Mouse (Mus musculus) retina, embryonic 14.5 days (tissue): ENCODE data around the gene Gm9821.

Experiments used
- DNase-seq: peaks from one replicate; pipeline ENCODE4 v3.0.0-alpha.2; 2015; ENCODE audit warnings: low spot score

Gm9821 gene

DNA sequence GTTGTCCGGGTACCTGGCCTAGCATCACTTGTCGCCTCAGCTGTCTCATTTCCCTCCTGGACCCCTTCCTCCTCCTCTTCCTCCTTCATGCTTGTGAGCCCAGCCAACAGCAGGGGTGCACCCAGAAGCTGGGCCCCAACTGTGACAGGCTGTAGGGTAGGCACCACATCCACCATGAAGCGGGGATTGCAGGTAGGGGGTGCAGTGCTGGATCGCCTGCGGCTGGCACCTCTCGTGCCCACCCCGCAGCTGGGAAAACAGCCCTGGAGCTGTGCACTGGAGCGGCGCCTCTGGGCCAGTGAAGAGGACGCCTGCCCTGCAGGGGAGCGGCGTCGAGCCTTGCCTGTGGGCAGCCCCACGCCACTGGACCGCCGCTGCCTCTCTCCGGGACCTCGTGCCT lies at the start of gene Gm9821:
Gene Gm9821, plus strand, starts transcription at position 221 of the 400 bp plus-strand sequence.
- DNase-seq = no peak

DNA sequence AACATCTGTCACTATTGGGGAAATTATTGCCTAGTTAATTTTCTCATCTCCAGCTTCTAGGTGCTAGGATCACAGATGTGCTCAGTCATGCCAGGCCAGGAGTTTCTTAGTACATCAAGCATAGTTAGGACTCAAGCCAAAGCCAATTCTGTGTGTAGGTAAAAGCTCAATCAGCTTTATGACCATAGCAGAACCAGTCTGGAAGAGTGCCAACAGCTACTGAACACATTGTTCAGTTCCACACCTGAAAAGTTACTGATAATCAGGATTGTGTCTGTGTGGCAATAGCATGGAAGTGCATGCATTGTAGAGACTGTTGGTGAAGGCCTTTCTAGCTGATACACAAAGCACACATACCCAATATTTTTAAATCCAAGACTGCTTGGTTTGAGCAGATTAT lies 47.5 kb upstream of the Gm9821 start:
- DNase-seq = no peak

DNA sequence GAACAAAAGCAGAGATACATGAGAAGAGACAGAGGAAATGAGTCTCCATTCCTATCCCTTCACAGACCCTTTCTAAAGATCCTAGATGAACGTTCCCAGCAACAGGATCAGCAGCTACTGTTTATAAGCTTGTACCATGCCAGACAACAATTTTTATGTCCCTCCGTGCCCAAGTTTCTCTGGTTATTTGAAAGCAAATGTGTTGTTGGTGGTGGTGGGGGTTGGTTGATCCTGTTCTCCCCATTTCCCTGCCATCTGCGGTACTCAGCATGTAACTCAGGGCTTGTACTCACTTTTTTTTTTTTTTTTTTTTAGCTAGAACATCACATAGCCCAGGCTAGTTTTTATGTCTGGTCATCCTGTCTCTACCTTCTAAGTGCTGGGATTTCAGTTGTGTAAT lies 46.4 kb upstream of the Gm9821 start:
- DNase-seq = no peak

DNA sequence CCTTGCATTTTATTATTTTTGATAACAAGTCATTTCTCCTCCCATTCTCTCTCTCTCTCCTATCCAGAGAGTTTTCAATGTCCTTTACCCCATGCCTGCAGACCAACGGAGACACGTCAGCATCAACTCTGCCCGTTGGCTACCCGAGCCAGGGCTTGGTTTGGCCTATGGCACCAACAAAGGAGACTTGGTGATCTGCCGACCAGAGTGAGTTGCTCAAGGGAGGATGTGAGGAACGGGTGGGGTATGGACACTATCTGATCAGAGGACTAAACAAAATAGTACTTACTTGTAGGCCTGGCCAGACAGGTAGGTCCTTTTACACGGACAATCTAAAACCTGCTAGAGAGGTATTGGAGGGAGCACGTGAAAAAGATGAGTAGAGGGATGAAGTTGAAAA lies 45.1 kb upstream of the Gm9821 start:
- DNase-seq = no peak

DNA sequence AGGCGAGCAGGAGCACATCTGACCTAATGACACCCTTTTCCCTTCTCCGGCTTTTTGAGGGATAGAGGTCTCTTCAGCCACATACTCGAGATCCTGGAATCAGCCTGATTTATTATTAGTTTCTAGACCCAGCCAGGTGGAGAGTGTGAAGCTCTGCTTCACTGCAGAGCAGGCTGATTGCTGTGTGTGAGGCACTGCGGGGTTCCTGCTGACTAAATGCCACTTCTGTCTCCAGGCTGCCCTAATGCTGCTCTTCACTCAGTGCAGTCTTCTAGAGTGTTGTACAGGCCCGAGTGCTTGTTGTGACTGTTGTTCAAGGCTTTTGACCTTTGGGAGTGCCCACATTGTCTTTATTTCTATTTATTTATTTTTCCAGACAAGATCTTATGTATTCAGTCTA lies 43.2 kb upstream of the Gm9821 start:
- no peak for DNase-seq

DNA sequence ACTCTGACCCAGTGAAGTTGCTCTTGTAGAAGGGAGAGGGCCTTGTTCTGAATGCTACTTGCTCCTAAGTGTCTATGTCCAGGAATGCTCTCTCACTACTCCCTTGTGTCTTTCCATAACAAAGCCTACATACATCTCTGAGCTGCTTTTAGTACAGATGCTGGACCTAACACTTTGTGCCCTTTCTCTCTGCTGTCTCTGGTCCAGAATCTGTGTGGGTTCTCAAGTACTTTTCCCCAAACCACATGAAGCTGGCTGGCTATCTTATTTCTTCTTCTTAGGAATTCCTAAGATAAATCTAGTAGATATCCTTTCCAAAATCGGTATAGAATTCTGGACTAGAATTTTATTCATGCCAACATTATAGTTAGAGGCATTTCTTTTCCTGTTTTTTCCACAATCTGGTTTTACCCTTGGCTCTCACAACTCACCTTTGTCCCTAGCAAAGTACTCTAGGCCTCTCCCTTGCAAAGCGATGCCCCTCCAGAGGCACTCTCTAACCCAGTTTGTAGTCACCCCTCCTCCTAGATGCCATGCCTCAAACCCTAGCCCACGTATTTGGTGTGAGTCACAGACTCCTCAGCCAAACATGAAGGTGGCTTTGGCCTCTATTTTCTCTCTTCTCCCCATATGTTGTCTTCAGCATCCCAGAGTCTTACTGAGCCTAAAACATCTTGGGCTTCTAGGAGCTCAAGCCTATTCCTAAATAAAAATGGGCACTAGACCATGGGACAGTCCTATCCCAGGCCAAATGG lies 42.2 kb upstream of the Gm9821 start:
- DNase-seq = no peak

DNA sequence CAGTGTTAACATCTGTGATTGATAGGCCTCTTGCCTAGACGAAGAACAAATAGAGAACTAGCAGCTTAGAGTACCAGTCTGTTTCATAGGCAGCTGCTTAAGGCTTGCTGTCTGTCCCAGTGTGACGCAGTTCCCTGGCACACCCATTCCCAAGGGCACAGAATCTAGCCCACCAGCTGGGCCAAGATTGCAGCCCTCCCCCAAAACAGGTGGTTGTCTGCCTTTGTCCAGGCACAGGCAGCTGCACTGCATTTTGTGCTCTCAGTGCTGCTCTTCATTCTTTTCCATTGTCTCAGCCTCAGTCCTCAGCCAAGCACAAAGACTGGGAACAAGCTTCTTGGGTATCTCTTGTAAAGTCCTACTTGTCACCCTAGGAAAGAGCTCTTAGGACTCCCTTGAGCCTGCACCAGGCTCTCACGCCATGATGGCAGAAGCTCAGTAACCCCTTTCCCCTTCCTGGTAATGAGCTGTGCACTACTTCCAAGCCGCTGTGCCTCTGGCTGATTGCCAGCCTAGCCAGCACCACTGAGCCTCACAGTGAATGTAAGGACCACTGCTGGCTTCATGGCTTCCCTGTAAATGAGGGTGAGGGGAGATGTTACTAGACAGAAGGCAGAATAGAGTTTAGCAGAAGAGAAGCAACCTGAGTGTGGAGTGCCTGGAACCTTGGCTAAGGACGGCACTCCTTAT lies 40.7 kb upstream of the Gm9821 start:
- no peak for DNase-seq

DNA sequence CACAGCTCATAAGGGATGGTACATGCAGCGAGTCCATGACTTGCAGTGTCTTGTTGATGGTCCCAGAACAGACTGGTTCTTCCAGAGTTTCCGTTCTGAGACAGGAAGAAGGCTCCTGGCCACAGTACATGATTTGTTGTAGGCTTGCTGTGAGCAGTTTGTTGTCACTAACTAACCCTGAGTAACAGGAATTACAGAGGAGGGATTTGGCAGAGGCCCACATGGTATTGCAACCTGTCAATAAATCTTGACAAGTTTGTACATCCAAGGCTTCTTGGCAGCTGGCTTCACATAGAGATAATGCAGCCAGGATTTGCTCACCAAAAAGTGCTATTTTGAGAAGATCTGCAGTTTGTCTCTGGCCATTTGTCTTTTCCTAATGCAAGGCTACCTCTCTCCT lies 39.4 kb upstream of the Gm9821 start:
- DNase-seq = no peak

DNA sequence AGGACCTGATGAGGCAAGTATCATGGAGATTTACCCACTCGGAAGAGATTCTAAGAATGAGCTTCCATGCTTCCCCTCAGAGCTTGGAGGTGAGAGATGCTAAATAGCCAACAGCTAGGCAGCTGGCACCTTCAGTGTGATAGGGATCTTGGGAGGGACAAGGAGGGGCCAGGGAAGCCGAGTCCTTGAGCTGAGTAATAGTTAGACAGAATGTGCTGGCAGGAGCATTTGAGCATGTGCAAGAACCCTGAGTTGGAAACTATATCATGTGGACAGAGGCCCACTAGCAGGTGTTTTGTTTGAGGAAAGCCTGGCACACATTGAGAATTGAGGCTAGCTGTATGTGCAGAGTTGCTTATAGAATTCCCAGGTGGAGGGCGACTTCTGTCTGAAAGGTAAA lies 32.9 kb upstream of the Gm9821 start:
- DNase-seq = no peak

DNA sequence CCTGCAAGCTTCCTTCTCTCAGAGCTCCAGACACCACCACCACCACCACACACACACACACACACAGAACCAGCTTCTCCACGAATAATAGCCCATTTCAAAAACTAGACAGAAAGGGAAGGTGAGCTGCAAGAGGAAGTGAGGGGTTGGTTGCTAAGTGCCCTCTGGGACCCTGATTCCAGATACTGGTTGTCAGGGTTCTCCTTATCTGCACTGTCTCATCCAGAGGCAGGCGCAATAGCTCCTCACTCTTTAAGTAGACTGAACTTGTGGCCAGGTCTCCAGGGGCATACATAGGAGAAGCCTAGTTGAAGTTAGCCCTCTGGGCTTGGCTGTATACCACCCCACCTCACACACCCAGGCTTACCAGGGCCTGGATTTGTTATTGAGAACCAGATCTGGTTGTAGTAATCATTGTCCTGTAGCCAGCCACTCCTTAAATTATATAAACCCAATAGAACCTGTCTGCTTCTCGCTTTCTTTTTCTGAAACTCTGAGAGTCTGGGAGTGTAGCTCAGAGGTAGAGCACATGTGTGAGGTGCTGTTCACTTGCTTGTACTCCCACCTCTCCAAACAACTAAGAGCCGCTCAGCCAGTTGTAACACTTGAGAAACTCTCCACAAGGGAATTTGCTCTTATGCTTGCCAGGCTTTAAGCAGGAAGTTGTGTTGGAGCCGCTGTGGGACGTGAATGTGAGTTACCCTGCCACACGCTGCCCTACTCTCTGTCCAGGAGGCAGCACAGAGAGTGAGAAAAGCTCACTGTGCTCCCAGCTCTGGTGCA lies 32.0 kb upstream of the Gm9821 start:
- DNase-seq = no peak

DNA sequence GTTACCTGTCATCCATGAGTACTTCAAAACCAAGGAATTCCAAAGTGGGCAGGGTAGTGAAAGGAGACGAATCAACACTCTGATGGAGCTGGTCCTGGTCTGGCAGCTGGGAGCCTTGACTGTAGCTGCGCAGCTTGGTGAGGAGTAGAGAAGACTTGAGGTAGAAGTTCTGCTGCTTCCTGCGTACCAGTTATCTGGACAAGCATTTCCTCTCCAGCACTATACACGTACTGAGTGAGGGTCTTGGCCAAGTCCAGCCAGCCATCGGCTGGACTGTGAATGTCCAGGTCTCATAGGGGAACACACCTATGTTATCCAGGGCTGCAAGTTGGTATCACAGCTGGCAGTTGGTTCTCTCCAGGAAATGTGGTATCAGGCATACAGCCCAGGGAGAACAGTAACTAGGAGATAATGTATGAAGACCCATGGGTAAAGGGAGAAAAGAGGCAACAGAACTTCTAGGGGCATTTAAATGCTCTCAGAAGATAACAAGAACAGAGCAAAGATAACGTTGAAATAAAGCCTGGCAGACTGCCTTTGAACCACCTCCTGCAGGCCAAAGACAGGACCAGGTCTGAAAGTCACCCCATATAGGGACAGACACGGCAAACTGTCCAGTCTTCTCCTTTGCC lies 29.0 kb upstream of the Gm9821 start:
- no peak for DNase-seq

DNA sequence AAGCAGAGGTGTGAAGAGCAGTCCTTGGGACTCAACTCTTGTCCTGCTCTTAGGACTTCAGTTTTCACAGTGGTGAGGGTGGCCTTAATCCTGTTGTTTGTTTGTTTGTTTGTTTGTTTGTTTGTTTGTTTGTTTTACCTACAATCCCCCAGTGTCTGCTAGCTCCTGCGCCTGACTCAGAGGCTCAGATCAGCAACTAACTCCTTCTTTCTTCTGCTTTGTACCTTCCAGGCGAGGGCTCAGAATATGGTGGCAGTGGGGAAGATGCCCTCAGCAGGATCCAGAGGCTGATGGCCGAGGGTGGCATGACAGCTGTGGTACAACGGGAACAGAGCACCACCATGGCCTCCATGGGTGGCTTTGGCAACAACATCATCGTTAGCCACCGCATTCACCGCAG lies 28.4 kb upstream of the Gm9821 start:
- no peak for DNase-seq

DNA sequence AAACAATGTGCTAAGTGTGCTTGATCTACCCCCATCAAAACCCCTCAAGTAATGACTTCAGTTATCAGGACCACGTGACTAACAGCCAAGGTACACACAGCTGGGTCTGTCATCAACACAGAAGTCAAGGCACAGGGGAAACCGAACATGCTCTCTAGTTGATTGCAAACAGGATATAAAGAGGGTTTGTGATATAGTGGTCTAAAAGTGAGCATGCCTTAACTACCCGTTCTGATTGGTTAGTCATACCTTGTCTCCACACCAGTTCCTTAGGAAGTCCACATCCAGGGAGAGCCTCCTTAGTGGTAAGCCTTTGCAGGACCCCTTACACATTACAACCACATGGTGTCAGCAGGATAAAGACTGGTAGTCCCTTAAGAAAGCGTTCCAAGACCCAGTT lies 25.4 kb upstream of the Gm9821 start:
- no peak for DNase-seq

DNA sequence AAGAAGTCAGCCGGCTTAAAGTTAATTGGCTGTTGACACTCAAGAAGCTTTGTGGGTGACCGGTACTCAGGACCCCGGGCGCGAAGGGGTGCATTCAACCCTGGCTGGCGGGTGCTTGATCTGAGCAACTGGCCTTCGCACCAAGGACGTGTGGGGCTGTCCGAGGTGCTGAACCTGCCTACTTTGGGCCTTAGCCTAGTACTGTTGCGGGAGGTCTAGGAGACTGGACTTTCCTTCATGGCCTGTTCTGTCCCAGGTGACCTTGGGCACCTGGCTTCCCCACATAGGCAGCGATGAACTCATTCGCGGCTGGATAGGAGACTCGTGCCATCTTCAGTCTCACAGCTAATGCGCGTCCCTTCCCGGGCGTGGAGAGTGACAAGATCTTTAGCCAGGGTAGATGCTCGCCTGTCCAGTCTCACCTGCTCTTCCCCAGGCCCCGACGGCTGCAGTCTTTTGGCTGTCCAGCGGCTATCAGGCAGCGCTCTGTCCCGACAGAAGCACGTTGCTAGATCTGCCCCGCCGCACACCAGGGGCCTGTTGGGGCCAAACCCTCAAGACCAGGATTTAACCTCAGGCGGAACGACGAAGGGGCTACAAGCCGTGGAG lies 24.2 kb upstream of the Gm9821 start:
- peak; percentile 83 for DNase-seq

DNA sequence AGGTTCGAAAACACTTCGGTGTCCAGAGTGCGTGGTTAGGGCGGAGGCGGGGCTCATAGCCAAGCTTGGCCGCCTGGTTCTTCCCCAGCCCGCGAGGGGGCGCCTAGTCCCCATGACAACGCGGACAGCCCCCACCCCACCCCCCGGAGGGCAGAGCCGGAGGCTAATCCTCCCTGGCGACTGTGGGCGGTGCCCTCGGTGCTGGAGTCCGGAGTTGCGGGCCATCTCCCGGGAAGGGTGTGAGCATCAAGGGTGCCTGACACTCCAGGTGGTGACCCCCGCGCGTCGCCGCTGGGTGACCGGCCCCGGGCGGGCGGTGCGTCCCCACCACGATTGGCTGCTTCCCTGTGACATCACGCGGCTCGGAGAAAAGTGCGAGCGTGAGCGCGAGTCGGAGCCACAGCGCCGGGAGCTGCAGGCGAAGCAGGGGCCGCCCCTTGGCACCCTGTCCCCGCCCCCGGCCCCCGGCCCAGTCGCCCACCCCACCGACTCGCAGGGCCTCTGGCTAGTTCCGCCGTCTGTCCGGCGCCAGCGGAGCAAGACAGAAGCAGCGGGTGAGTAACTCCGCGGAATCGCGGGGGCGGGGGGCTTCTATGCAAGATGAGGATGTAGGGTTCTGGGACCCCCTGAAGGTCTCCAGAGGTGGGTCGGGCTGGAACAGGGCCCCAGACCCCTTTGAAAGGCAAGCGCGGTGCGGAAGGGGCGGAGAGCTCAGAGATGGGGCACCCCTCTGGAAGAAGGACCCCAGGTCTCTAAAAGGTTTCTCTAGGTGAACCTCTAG lies 23.5 kb upstream of the Gm9821 start:
- peak; percentile 79 for DNase-seq

DNA sequence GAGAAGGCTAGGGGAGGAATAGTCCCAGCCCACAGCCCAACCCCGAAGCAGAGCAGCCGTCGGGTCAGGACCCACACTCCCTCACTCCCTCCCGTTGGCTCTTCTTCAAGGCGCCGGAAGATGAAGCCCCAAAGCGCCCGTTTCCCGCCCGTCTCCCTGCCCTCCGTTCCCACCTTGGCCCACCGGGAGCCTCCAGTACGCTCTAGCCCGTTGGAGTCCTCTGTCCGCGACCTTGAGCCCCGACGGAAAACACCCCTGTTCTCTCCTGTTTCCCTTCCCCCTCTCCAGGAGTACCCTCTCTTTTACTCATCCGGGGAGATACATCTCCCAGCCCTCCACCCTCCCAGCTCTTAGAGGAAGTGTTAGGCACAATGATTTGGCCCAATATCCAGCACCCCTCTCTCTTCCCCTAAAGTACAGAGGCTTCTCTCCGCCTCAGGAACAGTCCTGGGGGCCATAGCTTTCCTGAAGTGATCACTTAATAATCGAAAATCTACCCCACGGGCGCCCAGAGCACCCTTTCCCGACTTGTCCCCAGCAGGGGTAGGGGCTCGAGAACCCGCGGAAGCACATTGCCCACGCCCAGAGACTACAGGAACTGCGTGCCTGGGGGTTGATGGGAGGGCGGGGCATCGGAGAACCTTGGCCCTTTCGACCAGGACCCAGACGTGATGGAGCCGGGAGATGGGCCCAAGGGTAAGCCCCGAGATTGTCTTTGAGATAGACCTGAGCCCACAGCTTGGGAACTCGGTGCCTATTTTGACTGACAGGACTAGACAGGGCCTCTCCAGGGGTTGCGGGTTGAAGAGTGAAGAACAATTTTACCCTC lies 22.7 kb upstream of the Gm9821 start:
- no peak for DNase-seq

DNA sequence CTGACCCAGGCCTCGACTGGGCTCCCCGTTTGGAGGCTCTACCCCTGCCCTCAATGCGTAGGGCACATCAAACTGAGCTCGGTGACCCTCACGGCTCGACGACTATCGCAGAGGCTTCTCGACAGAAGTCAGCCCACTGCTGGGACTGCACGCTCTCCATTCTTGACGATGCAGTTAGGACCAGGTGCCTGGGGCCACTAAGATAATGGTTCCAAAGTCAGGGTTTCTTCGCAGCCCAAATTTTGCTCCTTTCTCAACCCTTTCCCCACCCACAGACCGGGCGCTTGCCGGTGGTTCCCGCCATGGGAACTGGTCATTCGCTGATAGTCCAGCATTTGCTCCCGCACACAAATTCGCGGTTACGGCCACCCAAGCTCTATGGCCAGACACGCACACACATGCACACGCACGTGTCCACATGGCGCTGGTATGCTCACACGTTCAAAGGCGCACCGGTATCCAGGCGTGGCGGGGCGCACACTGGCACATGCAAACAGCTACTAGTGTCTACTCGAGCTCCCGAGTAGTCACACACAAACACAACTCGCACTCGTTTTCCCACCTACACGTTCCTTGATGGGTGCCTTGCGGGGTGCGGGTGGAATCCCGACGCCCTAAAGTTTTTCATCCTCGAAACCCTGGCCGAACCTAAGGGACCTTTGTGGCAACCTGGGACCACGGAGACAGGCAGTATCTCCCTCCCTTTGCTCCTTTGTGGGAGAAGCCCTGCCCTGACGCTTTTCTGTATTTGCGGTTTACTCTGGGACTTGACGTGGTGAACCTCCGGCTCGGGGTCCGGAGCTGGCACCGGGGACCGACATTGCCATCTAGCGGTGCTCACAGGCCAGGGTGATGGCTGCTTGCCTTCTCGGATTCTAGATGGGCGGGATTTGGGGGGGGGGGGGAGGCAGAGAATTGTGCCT lies 21.8 kb upstream of the Gm9821 start:
- peak; percentile 85 for DNase-seq

DNA sequence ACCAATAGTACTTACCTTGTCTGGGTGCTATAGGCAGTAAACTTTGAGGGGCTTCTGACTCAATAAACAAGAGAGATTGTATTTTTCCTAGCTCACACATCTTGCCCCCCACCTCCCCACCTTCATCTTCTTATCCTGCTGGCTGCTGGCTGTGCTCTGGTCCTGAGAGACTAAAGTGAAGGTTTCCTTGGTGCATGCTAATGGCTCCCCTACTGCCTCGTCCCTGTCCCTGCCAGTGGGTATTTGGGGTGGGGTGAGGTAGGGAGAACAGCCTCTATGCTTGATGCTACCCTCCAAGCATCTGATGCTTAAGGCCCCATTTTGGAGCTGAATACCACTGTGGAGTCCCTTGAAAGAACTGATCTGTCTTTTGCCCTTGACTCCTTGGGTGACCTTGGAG lies 20.8 kb upstream of the Gm9821 start:
- no peak for DNase-seq

DNA sequence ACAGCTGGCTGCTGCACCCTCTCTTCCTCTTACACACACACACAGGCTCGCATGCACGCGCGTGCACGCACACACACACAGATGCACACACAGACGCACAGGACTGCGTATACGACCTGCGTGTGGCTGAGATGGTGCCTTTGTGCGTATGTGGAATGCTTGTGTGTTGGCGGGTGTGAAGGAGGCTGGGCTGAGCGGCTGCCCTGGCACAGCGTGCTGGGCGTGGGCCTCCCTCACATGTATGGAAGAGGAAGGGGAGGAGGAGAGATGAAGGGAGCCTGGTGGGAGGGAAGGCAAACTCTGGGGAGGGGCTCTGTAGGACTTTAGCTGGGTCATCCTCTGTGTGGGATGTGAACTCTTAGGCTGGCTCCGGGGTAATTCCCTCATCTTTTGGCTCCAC lies 20.1 kb upstream of the Gm9821 start:
- no peak for DNase-seq
